Mouse (Mus musculus) intestine, embryonic 14.5 days (tissue): ENCODE data around the gene Ralgps1. TPM values are rescaled to one million over a fixed set of nuclear protein-coding genes. Genes with fewer than 3 reads are reported as not detected.

Experiments used
- ATAC-seq: fragments of 200-750 bp; cut with Nextera tagmentation; replicated peaks from 2 replicates; pipeline ENCODE4 v1.8.0; 2017; ENCODE audit warnings: low read depth, moderate number of reproducible peaks, moderate TSS enrichment, moderate library complexity; ENCODE audit not compliant: low FRiP score, low TSS enrichment
- DNase-seq: peaks from one replicate; pipeline ENCODE4 v3.0.0-alpha.2; 2018; ENCODE audit warnings: low spot score
- H3K27ac ChIP-seq: fragments of 300-500 bp; sonication (generic); 2 replicates; pipeline ENCODE4 v1.5.1; 2014; ENCODE audit warnings: low read depth, mild to moderate bottlenecking, control low read depth
- H3K27me3 ChIP-seq: fragments of 300-500 bp; sonication (generic); replicated peaks from 2 replicates; pipeline ENCODE4 v1.6.1; 2014; ENCODE audit warnings: low read length, control low read depth; ENCODE audit not compliant: control insufficient read depth, insufficient read depth
- H3K36me3 ChIP-seq: fragments of 300-500 bp; sonication (generic); 2 replicates; pipeline ENCODE4 v1.6.1; 2014; ENCODE audit warnings: low read length, control low read depth; ENCODE audit not compliant: control insufficient read depth, insufficient read depth
- H3K4me1 ChIP-seq: fragments of 300-500 bp; sonication (generic); replicated peaks from 2 replicates; pipeline ENCODE4 v1.6.1; 2014; ENCODE audit warnings: low read length, control low read depth, mixed read lengths; ENCODE audit not compliant: control insufficient read depth, insufficient read depth
- H3K4me2 ChIP-seq: fragments of 300-500 bp; sonication (generic); 2 replicates; pipeline ENCODE4 v1.6.1; 2014; ENCODE audit warnings: low read length
- H3K4me3 ChIP-seq: fragments of 300-500 bp; sonication (generic); 2 replicates; pipeline ENCODE4 v1.5.1; 2014; ENCODE audit warnings: low read depth, low read length, control low read depth, mixed read lengths
- H3K9ac ChIP-seq: fragments of 300-500 bp; sonication (generic); 2 replicates; pipeline ENCODE4 v1.6.1; 2014; ENCODE audit warnings: mild to moderate bottlenecking, low read length
- H3K9me3 ChIP-seq: fragments of 300-500 bp; sonication (generic); 2 replicates; pipeline ENCODE4 v1.6.1; 2016; ENCODE audit warnings: low read length, control low read depth; ENCODE audit not compliant: control insufficient read depth
- WGBS: fragments of 180-500 bp; shearing (Covaris S2); extraction: QIAGEN DNeasy Blood & Tissue Kit; methylation state at CpG from one replicate; pipeline ENCODE4 v1.1.7; 2014; 5-methylcytosine and 5-hydroxymethylcytosine counted together
- polyA plus RNA-seq: library from polyadenylated mRNA; unstranded; fragments of >200 nt; fragmentation: Nextera tagmentation; extraction: Ambion mirVana; gene quantifications from 2 replicates; pipeline ENCODE4 v1.2.1, GENCODE M21; 2014

Gene Ralgps1
- polyA plus RNA-seq, 1 experiment from 2014 or later, result 7.3 TPM

DNA sequence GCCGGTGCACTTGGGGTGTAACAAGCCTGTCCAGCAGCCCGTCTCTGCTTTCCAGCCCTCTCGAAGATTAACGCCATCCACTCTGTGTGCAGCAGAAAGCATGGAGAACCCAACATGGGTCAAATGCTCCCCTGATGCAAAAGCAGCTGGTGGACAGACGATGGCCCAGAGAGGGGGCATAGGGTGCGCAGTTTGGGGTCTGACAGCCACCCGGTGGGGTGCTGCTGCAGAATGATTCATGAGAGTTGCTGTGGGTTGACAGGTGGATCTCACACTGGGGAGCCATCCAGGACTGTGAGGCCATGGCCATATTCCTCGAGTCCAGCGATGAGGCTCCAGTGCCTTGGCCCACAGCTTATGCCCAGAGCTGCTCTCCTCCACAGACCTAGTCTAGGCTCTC is 234.0 kb downstream of the Ralgps1 start:
- WGBS, result 91% methylated on average over 9 of the region's 9 CpGs
- H3K4me1 ChIP-seq, result no peaks in the 10 kb centered on the region
- H3K4me3 ChIP-seq, result no peak overlapping the region
- H3K36me3 ChIP-seq, result no peaks in the 10 kb centered on the region
- H3K9me3 ChIP-seq, result no peaks in the 10 kb centered on the region
- ATAC-seq (no peak), DNase-seq (no peak)
- no peak overlapping the region for H3K9ac ChIP-seq
- no peak overlapping the region for H3K27ac ChIP-seq
- peaks cover 7% of the 10 kb centered on the region for H3K27me3 ChIP-seq
- H3K4me2 ChIP-seq, result no peak overlapping the region

DNA sequence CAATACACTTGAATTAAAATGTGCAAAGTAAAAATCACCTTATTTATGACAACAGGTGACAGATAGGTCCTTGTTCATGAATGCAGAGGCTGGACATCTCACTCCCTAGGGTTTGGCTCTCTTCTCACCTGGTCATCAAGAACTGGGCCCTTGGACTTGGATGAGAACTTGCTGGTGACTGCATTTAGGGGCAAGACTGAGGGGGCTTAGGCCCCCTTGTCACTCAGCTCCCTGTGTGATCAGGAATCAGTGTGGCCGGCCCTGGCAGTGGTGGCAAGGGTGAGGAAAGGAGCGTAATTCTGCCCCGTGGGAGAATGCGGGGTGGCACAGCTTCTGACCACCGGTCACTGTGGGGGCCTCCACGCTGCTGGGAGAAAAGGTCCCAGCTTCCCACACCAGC is 234.9 kb downstream of the Ralgps1 start:
- no peak overlapping the region for H3K27ac ChIP-seq
- no peak for ATAC-seq
- H3K4me3 ChIP-seq, result no peak overlapping the region
- H3K36me3 ChIP-seq, result no peaks in the 10 kb centered on the region
- peaks cover 7% of the 10 kb centered on the region for H3K27me3 ChIP-seq
- WGBS, result 87% methylated on average over 6 of the region's 6 CpGs
- no peaks in the 10 kb centered on the region for H3K4me1 ChIP-seq
- H3K9ac ChIP-seq, result no peak overlapping the region
- H3K9me3 ChIP-seq, result no peaks in the 10 kb centered on the region
- DNase-seq, result no peak
- H3K4me2 ChIP-seq, result no peak overlapping the region

DNA sequence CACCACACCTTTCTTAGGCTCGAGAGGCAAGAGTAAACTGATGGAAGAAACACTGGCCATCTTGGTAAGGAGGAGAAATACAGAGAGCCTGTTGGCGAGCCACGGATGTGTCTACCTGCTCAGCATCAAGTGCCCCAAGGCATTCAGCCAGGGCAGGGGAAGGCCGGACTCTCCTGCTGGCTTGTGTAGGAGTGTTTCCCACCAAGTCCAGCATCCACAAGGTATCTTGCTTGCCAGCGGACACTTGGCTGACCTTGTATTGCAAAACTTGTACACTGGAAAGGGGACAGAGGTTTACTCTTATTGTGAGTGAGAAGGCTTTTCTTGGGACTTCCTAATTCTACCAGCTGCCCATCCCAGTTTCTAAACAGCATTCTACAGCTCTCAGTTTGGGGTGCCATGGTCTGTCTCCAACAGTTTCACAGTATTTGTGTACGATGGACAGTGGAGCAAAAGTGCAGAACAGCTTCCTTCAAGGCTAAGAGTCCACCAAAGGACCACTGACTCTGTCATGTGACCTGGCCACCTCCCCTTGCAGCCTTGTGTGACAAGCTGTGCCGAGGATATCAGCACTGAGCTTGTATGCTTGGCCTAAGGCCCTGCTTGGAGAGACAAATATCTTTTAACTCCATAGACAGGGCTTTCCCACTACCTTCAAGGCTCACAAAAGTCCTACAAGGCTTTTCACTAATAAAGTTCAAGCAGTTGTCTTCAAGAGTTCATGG is 236.4 kb downstream of the Ralgps1 start:
- no peaks in the 10 kb centered on the region for H3K9me3 ChIP-seq
- no peak for DNase-seq
- ATAC-seq, result no peak
- no peak overlapping the region for H3K4me3 ChIP-seq
- H3K27ac ChIP-seq, result no peak overlapping the region
- WGBS, result 77% methylated on average over 7 of the region's 7 CpGs
- H3K4me2 ChIP-seq, result no peak overlapping the region
- H3K4me1 ChIP-seq, result no peaks in the 10 kb centered on the region
- peaks cover 7% of the 10 kb centered on the region for H3K27me3 ChIP-seq
- H3K36me3 ChIP-seq, result no peaks in the 10 kb centered on the region
- no peak overlapping the region for H3K9ac ChIP-seq

DNA sequence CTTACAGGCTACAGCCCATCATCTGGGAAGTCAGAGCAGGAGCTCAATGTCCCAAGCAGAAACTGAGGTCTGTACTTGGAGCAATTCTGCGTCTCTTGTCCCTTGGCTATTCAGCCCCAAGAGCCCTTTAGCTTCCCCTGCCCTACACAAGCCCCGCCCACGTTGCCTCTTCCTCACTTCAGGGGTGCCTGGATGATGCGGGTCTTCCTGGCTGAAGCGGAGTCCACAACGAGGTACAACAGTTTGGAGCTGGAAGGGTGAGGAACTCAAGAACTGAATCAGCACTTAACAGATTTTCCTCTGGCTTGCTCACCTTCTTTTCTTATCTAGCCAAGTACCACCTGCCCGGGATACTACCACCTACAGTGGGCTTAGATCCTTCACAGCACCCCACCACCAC is 239.0 kb downstream of the Ralgps1 start:
- no peaks in the 10 kb centered on the region for H3K36me3 ChIP-seq
- ATAC-seq (no peak), DNase-seq (no peak)
- H3K27me3 ChIP-seq, result peaks cover 7% of the 10 kb centered on the region
- H3K27ac ChIP-seq, result no peak overlapping the region
- 7% methylated on average over 7 of the region's 7 CpGs for WGBS
- H3K4me1 ChIP-seq, result peaks cover 4% of the 10 kb centered on the region; the same call in 1 of the 2 replicates
- H3K4me2 ChIP-seq, result no peak overlapping the region
- no peak overlapping the region for H3K4me3 ChIP-seq
- H3K9ac ChIP-seq, result no peak overlapping the region
- no peaks in the 10 kb centered on the region for H3K9me3 ChIP-seq

DNA sequence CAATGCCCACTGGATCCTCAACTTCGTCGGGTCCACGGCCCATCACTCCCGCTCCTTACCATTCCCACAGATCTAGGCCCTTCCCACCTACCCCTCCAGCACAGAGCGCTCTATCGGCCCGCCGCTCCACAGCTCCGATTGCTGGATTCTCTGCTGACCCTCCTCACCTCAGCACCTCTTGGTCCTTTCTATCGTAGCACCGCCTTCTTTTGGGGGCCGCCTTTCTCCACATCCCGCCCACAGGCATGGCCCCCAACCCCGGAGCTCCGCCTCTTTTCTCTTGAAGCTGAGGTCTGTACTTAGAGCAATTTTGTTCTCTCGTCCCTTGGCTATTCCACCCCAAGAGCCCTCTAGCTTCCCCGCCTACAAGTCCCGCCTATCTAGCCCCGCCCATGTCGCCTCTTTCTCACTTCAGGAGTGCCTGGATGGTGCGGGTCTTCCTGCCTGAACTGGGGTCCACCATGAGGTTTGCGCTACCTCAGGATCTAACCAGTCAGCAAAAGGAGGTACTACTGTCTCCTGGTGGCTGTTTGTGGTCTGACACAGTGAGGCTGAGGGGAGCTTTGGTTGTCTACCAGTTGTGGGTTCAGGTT is 239.7 kb downstream of the Ralgps1 start, which contains the start of gene Garnl3:
Gene Garnl3 (minus strand): TSS at position 155 of the 593 bp plus-strand sequence.
- Histone ChIP-seq H3K4me1 (peaks cover 4% of the 10 kb centered on the region; the same call in 1 of the 2 replicates), H3K27me3 (peaks cover 7% of the 10 kb centered on the region), H3K4me2 (peak within 1 kb of the TSS; percentile 91), H3K36me3 (no peaks in the 10 kb centered on the region), H3K9me3 (no peaks in the 10 kb centered on the region), H3K27ac (0 out of 2 replicates have a peak within 1 kb of the TSS, but pooled peaks have one; percentile 14), H3K4me3 (peak within 1 kb of the TSS; percentile 60), H3K9ac (no peak within 1 kb of the TSS; the same call in none of the 2 replicates)
- 1% methylated on average over 22 of the region's 22 CpGs for WGBS
- peak; percentile 82 for DNase-seq
- peak; percentile 42 for ATAC-seq

DNA sequence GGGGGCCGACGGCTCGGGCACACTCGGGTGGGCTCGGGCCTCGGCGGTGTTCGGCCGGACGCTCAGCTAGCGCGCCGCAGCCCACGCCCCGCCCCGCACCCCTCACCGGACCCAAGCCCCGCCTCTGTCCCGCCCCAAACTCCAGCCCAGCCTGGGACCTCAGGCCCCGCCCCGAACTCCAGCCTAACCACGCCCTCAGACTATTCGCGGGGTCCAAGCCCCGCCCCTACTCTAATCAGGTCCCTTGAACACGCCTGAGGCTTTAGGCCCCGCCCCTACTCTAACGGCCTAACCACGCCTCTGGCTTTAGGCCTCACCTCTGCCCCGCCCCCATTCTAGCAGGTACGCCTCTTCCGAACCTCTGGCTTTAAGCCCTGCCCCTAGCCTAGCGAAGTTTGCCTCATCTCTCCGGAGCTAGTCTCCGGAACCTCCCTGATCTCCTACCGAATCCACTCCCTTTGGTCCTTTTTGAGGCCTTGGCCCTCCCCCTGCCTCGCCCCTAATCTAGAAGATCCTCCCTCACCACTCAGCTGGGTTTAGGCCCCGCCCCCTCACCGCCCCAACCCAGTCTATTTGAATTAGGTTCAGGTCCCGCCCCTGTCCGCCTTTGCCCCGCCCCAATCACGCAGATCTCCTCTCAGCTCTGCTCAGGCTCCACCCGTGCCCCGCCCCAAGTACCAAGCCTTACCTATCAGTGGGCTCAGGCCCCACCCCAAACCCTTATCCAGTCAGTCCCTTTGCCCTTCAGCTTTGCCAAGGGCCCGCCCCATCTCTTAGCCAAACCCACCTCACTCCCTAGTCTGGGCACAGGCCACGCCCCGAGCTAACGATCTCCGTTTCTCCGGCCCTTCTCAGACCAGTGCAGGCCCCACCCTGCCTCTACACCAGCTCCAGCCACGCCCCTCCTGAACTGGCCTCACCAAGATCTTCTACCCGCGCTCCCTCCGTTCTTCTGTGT is 240.5 kb downstream of the Ralgps1 start:
- Histone ChIP-seq H3K9ac (peak overlapping the region; percentile 63), H3K4me2 (peak overlapping the region; percentile 91), H3K36me3 (no peaks in the 10 kb centered on the region), H3K27ac (peak overlapping the region; percentile 48; the same call in 1 of the 2 replicates), H3K4me3 (peak overlapping the region; percentile 60), H3K9me3 (no peaks in the 10 kb centered on the region), H3K4me1 (peaks cover 4% of the 10 kb centered on the region; the same call in 1 of the 2 replicates), H3K27me3 (peaks cover 7% of the 10 kb centered on the region)
- ATAC-seq (peak; percentile 92), DNase-seq (peak; percentile 100)
- WGBS, result 2% methylated on average over 53 of the region's 55 CpGs

DNA sequence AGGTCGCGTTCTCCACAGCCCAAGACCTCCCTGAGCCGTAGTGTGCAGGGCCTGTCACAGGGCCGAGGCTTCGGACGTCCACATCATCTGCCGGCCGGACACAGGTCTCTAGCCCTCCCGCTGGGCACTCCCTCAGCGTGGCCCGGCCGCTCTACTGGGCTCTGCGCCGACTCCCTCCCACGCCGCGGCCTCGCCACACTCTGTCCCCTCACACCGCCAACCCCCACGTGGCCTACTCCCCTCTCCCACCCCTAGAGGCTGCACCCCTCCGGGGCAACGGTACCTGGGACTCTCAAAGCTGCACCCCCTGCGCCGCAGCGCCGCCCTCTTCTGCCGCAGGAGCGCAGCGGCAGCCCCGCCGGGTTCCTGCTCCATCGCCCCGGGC is 241.2 kb downstream of the Ralgps1 start:
- peaks cover 4% of the 10 kb centered on the region; the same call in 1 of the 2 replicates for H3K4me1 ChIP-seq
- H3K27me3 ChIP-seq, result peaks cover 7% of the 10 kb centered on the region
- peak overlapping the region; percentile 60 for H3K4me3 ChIP-seq
- ATAC-seq (no peak), DNase-seq (no peak)
- H3K9me3 ChIP-seq, result no peaks in the 10 kb centered on the region
- peak overlapping the region; percentile 91 for H3K4me2 ChIP-seq
- H3K36me3 ChIP-seq, result no peaks in the 10 kb centered on the region
- H3K9ac ChIP-seq, result peak overlapping the region; percentile 63
- WGBS, result 0% methylated on average over 30 of the region's 33 CpGs
- peak overlapping the region; percentile 48; the same call in 1 of the 2 replicates for H3K27ac ChIP-seq

DNA sequence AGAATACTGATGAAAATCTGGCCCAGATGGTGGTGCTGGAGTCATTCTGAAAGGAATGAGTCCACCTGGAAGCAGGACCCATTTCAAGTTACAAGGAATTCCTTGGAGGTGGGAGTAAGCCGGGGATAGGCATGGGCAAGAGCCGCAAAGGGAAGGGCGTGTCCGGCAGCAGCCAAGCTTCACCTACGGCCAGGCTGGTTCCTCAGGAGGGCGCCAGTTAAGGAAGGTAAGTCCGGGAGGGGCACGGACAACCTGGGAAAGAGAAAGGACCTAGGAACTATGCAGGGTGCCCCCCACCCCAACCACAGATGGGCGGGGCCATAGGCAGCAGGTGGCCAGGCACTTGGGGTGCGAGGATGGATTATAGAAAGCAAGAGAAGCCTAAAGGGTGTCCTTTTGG is 241.6 kb downstream of the Ralgps1 start:
- no peak overlapping the region for H3K27ac ChIP-seq
- H3K9ac ChIP-seq, result peak overlapping the region; percentile 63
- DNase-seq, result no peak
- H3K27me3 ChIP-seq, result peaks cover 7% of the 10 kb centered on the region
- H3K36me3 ChIP-seq, result no peaks in the 10 kb centered on the region
- peak overlapping the region; percentile 91 for H3K4me2 ChIP-seq
- peaks cover 4% of the 10 kb centered on the region; the same call in 1 of the 2 replicates for H3K4me1 ChIP-seq
- 3% methylated on average over 10 of the region's 10 CpGs for WGBS
- peak overlapping the region; percentile 60 for H3K4me3 ChIP-seq
- ATAC-seq, result no peak
- H3K9me3 ChIP-seq, result no peaks in the 10 kb centered on the region
